Mouse (Mus musculus): ENCODE results near the gene Ncam2.
"Not testable (repeated sequence)": the region's sequence is repeated elsewhere in the genome, so short reads cannot be mapped to it uniquely, and the experiment has no call there.

Gene Ncam2

GRCm38 (mm10) chr16:81285882-81286281 is 85.4 kb downstream of the Ncam2 start:
- no peak for DNase-seq (ENCODE audit: low read depth, low spot score)

GRCm38 (mm10) chr16:81303806-81304205 is 103.3 kb downstream of the Ncam2 start:
- DNase-seq (ENCODE audit: low read depth, low spot score) = no peak

- no peak for DNase-seq (ENCODE audit: low read depth, low spot score)
Observed at GRCm38 (mm10) chr16:81309215-81309614, 108.7 kb downstream of the Ncam2 start.

GRCm38 (mm10) chr16:81319037-81319436 is 118.5 kb downstream of the Ncam2 start:
- no peak for DNase-seq (ENCODE audit: low read depth, low spot score)

GRCm38 (mm10) chr16:81330539-81330938 is 130.0 kb downstream of the Ncam2 start:
- DNase-seq (ENCODE audit: low read depth, low spot score) = no peak

- no peak for DNase-seq (ENCODE audit: low read depth, low spot score)
Observed at GRCm38 (mm10) chr16:81365901-81366300, 165.4 kb downstream of the Ncam2 start.

- no peak for DNase-seq (ENCODE audit: low read depth, low spot score)
Observed at GRCm38 (mm10) chr16:81374234-81374633, 173.7 kb downstream of the Ncam2 start.

GRCm38 (mm10) chr16:81380434-81380833 is 179.9 kb downstream of the Ncam2 start:
- DNase-seq (ENCODE audit: low read depth, low spot score) = no peak

GRCm38 (mm10) chr16:81388646-81389045 is 188.1 kb downstream of the Ncam2 start:
- no peak for DNase-seq (ENCODE audit: low read depth, low spot score)

GRCm38 (mm10) chr16:81434559-81434958 is 234.1 kb downstream of the Ncam2 start:
- DNase-seq (ENCODE audit: low read depth, low spot score) = no peak

GRCm38 (mm10) chr16:81437091-81437867 is 236.8 kb downstream of the Ncam2 start:
- DNase-seq (ENCODE audit: low read depth, low spot score) = no peak

- DNase-seq (ENCODE audit: low read depth, low spot score) = no peak
Observed at GRCm38 (mm10) chr16:81437868-81438249, 237.4 kb downstream of the Ncam2 start.

GRCm38 (mm10) chr16:81450851-81451250 is 250.4 kb downstream of the Ncam2 start:
- no peak for DNase-seq (ENCODE audit: low read depth, low spot score)

GRCm38 (mm10) chr16:81452988-81453387 is 252.5 kb downstream of the Ncam2 start:
- DNase-seq (ENCODE audit: low read depth, low spot score) = no peak

GRCm38 (mm10) chr16:81454472-81454871 is 254.0 kb downstream of the Ncam2 start:
- DNase-seq (ENCODE audit: low read depth, low spot score) = no peak

- DNase-seq (ENCODE audit: low read depth, low spot score) = not testable (repeated sequence)
Observed at GRCm38 (mm10) chr16:81462731-81463130, 262.2 kb downstream of the Ncam2 start.

GRCm38 (mm10) chr16:81472925-81473324 is 272.4 kb downstream of the Ncam2 start:
- DNase-seq (ENCODE audit: low read depth, low spot score) = no peak

GRCm38 (mm10) chr16:81481058-81481457 is 280.6 kb downstream of the Ncam2 start:
- no peak for DNase-seq (ENCODE audit: low read depth, low spot score)

- DNase-seq (ENCODE audit: low read depth, low spot score) = no peak
Observed at GRCm38 (mm10) chr16:81496111-81496510, 295.6 kb downstream of the Ncam2 start.

- DNase-seq (ENCODE audit: low read depth, low spot score) = no peak
Observed at GRCm38 (mm10) chr16:81502578-81502977, 302.1 kb downstream of the Ncam2 start.

GRCm38 (mm10) chr16:81536230-81536629 is 335.7 kb downstream of the Ncam2 start:
- no peak for DNase-seq (ENCODE audit: low read depth, low spot score)

- DNase-seq (ENCODE audit: low read depth, low spot score) = no peak
Observed at GRCm38 (mm10) chr16:81587565-81588107, 387.1 kb downstream of the Ncam2 start.

- DNase-seq (ENCODE audit: low read depth, low spot score) = no peak
Observed at GRCm38 (mm10) chr16:81623276-81623675, 422.8 kb downstream of the Ncam2 start.
